Mouse (Mus musculus): Measurements from ENCODE around the gene Pkdcc. TPM values are rescaled to one million over a fixed set of nuclear protein-coding genes. Genes with fewer than 3 reads are reported as not detected.

Gene Pkdcc
- polyA plus RNA-seq, 1 experiment from 2014 or later, result 10.8 TPM

DNA sequence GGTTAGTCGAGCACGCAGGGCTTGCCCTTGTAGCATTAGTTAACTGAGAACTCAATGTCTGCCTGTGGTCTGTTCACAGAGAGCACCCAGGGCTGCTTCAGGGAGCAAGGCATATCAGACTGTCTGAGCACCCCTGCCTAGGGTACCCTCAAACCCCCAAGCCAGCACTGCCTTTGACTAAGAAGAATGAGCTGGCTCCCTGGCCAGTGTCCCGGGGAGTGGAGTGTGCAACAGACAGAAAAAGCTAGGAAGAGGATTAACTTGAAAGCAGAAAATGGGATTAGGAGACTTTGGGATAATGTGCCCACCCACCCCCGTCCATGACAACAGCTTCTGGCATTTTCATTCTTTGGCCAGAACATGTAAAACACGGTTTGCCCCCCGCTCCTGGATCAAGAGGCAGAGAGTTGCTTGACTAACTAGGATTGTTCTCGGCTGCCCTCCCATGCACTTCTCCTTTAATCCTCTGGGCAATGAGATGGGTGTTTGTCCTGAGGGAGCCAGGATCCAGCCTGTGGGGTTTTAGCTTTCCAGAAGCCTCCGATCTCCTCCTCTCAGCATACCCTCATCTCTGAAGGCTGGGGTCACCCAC, 11.4 kb downstream of the Pkdcc start:
- no peaks in the 10 kb centered on the region for H3K9me3 ChIP-seq
- peaks cover 36% of the 10 kb centered on the region for H3K4me1 ChIP-seq
- H3K4me2 ChIP-seq, result no peak overlapping the region
- 30% methylated on average over 8 of the region's 8 CpGs for WGBS
- H3K9ac ChIP-seq, result no peak overlapping the region
- ATAC-seq (ENCODE audit: low FRiP score), result no peak
- H3K27ac ChIP-seq, result no peak overlapping the region
- peaks cover 20% of the 10 kb centered on the region; the same call in 1 of the 2 replicates for H3K27me3 ChIP-seq
- no peak overlapping the region for H3K4me3 ChIP-seq (replicated peaks)
- peaks cover 37% of the 10 kb centered on the region for H3K36me3 ChIP-seq (replicated peaks)

DNA sequence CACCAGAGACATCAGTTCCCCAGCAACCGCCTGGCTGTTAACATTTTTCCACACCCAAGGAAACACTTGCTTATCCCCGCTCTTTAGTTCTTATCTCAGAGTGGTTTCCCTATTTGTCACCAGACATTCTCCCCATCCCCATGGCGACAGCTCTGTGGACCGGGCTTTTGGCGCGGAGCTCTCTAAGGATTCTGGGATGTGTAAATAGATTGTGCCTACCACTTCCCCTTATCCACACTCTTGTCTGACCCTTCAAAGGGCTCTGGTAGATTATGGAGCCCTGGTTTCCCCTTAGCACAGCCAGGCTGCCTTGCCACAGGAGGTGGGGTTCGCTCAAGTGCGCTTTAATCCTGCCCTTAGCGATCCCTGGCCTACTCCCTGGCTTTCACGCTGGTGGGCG, 16.3 kb downstream of the Pkdcc start:
- H3K4me2 ChIP-seq, result no peak overlapping the region
- H3K27me3 ChIP-seq, result 0 out of 2 replicates have a peak, but pooled peaks cover 5% of the 10 kb centered on the region
- WGBS, result 75% methylated on average over 11 of the region's 11 CpGs
- H3K4me3 ChIP-seq (replicated peaks), result no peak overlapping the region
- H3K9me3 ChIP-seq, result no peaks in the 10 kb centered on the region
- H3K36me3 ChIP-seq (replicated peaks), result no peaks in the 10 kb centered on the region
- ATAC-seq (ENCODE audit: low FRiP score), result no peak
- peaks cover 11% of the 10 kb centered on the region; the same call in 1 of the 2 replicates for H3K4me1 ChIP-seq
- no peak overlapping the region for H3K27ac ChIP-seq
- H3K9ac ChIP-seq, result no peak overlapping the region

DNA sequence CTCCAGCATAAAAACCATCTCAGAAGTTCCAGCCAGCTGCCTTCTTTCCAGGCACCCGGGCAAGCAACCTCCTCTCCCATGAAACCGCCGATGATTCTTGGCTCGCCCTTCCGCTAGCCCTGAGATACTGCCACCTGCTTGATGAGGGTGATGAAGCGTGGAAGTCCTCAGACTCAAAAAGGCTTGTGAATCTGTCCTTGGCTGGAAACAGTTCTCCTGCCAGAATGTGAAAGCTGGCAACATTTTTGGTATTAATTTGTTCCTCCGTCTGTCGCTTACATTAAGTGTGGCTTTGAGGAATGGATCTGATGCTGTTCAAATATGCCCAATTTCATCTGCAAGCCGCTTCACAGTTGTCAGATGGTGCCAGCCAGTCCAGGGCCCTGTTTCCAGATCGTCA, 20.1 kb downstream of the Pkdcc start:
- 92% methylated on average over 10 of the region's 10 CpGs for WGBS
- ATAC-seq (ENCODE audit: low FRiP score), result no peak
- H3K4me3 ChIP-seq (replicated peaks), result no peak overlapping the region

DNA sequence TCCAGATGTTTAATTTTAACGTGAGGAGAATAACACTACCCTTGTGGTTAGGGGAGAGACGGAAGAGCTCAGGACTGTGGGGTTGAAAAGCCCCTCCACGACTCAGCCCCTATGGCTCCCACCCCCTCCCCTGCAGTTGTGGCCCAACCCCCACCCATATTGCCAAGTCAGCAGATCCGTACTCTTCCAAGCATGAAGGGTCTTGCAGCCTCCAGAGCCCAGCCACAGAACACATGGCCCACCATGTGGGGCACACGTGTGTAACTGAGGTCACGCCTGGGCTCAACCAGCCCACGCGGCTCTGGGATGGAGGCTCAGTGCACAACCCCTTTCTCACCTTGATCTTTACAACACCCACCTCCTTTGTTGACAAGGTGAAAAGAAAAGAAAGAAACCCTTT, 21.1 kb downstream of the Pkdcc start:
- no peaks in the 10 kb centered on the region for H3K9me3 ChIP-seq
- no peak for ATAC-seq (ENCODE audit: low FRiP score)
- 87% methylated on average over 8 of the region's 8 CpGs for WGBS
- no peaks in the 10 kb centered on the region for H3K27me3 ChIP-seq
- H3K9ac ChIP-seq, result no peak overlapping the region
- H3K27ac ChIP-seq, result no peak overlapping the region
- no peak overlapping the region for H3K4me3 ChIP-seq (replicated peaks)
- no peak overlapping the region for H3K4me2 ChIP-seq
- H3K36me3 ChIP-seq (replicated peaks), result no peaks in the 10 kb centered on the region
- H3K4me1 ChIP-seq, result peaks cover 5% of the 10 kb centered on the region

More for the DNA sequence above, 20.1 kb downstream of the Pkdcc start:
- Histone ChIP-seq H3K4me1 (peaks cover 7% of the 10 kb centered on the region), H3K27ac (no peak overlapping the region), H3K4me2 (no peak overlapping the region), H3K27me3 (no peaks in the 10 kb centered on the region), H3K36me3 (replicated peaks) (no peaks in the 10 kb centered on the region), H3K9me3 (no peaks in the 10 kb centered on the region), H3K9ac (no peak overlapping the region)

DNA sequence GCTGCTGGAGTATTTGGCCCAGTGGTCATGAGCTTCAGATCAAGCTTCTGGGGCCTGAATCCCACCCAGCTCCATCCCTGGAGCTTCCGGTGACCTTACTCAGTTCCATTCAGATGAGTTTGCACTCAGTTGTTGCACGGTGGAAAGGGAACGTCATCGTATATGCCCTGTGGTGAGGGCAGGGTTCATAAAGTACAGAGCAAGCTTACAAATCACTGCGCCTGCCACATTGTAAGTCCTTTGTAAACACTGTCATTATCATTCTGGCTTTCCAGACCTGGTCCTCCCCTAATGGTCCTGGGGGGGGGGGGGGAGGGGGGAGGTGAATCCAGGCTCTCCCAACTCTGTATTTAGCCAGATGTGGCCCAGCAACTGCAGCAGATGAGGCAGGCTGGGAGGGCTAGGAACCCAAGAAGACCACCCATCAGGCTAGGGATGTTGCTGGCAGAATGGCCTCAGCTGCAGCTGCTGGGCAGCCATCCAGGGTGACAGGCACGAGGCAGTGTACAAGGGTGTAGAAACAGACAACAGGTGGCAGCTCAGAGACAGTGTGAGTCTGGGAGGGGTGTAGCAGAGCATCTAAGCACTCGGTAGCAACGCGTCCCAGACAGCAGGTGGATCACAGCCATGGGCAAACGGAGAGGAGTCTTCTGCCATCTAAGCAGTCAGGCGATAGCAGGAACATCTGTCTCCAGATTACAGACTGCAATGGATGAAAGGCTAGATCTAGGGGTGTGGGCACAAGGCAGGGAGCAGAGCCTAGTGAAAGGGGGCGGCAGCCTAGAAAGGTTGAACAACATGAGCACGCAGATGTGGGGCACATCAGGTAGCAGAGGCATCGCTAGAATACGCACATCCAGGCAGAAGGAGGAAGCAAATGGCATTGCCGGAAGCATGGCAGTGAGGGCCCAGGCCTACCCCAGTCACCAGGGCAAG, 23.3 kb downstream of the Pkdcc start:
- H3K27ac ChIP-seq, result no peak overlapping the region
- no peaks in the 10 kb centered on the region for H3K9me3 ChIP-seq
- no peak overlapping the region for H3K4me2 ChIP-seq
- H3K4me3 ChIP-seq (replicated peaks), result no peak overlapping the region
- H3K36me3 ChIP-seq (replicated peaks), result no peaks in the 10 kb centered on the region
- ATAC-seq (ENCODE audit: low FRiP score), result peak; percentile 49; the same call in 1 of the 2 replicates
- H3K9ac ChIP-seq, result no peak overlapping the region
- 81% methylated on average over 16 of the region's 16 CpGs for WGBS
- no peaks in the 10 kb centered on the region for H3K27me3 ChIP-seq
- peaks cover 4% of the 10 kb centered on the region; the same call in 1 of the 2 replicates for H3K4me1 ChIP-seq

DNA sequence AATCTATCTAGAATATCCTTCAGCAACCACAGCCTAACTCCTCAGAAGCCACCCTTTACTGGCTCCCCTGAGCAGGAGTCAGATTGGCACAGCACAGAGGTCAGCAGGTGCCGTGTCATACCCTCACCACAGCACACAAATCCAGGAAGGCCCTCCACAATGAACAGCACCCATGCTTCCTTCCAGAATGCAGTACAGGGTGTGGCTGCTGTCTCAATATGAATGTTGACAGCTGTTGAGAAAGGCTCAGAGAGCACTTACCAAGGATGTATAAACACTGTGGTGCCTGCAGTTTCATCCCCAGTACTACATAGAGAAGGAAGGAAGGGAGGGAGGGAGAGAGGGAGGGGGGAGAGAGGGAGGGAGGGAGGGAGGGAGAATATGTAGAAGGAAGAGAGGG, 29.4 kb downstream of the Pkdcc start:
- no peak overlapping the region for H3K27ac ChIP-seq
- no peaks in the 10 kb centered on the region for H3K36me3 ChIP-seq (replicated peaks)
- no peak overlapping the region for H3K4me3 ChIP-seq (replicated peaks)
- H3K4me1 ChIP-seq, result no peaks in the 10 kb centered on the region; the same call in 1 of the 2 replicates
- H3K4me2 ChIP-seq, result no peak overlapping the region
- WGBS, result 79% methylated on average over 1 of the region's 1 CpGs
- no peak for ATAC-seq (ENCODE audit: low FRiP score)
- no peak overlapping the region for H3K9ac ChIP-seq
- H3K9me3 ChIP-seq, result no peaks in the 10 kb centered on the region
- no peaks in the 10 kb centered on the region; the same call in 1 of the 2 replicates for H3K27me3 ChIP-seq

DNA sequence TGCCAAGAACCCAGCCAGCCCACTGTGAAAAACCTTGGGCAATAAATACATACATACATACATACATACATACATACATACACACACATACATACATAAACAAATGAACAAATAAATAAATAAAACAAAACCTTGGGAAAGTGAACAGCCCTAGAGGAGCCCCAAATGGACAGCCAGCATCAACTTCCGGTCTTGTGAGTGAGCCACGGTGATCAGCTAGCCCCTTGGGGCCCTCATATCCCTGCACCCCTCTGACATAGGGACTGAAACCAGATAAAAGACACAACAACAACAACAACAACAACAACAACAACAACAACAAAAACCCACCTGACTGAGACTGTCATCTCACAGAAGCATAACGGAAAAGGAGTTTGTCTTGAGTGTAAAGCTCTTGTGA, 30.4 kb downstream of the Pkdcc start:
- no peaks in the 10 kb centered on the region; the same call in 1 of the 2 replicates for H3K27me3 ChIP-seq
- H3K4me2 ChIP-seq, result no peak overlapping the region
- H3K9me3 ChIP-seq, result no peaks in the 10 kb centered on the region
- H3K36me3 ChIP-seq (replicated peaks), result no peaks in the 10 kb centered on the region
- 83% methylated on average over 3 of the region's 3 CpGs for whole genome bisulfite sequencing
- no peak overlapping the region for H3K4me3 ChIP-seq (replicated peaks)
- ATAC-seq (ENCODE audit: low FRiP score), result no peak
- no peak overlapping the region for H3K27ac ChIP-seq
- no peaks in the 10 kb centered on the region; the same call in 1 of the 2 replicates for H3K4me1 ChIP-seq
- no peak overlapping the region for H3K9ac ChIP-seq

DNA sequence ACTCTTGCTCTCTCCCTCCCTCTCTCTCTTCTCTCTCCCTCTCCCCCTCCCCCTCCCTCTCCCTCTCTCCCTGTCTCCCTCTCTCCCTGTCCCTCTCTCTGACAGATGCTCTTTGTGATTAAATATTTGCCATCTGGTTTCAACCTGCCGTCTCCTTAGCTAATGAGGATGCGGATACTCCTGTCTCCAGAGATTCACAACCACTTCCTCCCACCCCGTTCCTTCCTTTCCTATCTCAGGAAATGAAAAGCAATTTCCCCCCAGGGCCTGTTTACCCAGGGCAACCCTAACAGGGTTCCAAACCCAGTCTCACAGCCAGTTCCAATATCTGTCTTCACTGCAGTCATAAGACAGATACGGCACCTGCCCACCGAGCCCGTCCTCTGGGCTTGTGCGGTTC, 31.0 kb downstream of the Pkdcc start:
- H3K27me3 ChIP-seq, result no peaks in the 10 kb centered on the region; the same call in 1 of the 2 replicates
- peak; percentile 17; the same call in 1 of the 2 replicates for ATAC-seq (ENCODE audit: low FRiP score)

DNA sequence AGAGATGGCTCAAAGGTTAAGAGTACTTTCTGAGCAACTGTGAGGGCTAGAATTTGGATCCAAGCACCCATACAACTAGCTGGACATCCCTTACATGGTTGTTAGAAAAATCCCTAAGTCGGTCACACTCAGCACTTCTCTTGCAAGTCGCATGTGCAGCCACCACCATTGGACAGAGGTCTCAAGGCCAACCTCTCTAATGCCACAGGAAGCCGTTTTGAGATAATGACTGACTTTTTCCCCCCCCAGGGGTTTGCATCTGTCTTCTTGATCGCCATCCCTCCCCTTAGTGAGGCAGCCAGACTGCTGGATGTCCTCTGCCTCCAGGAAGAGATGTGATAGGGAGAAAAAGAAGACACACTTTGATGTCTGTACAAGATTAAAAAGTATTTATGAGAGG, 32.1 kb downstream of the Pkdcc start:
- Histone ChIP-seq H3K4me1 (no peaks in the 10 kb centered on the region; the same call in 1 of the 2 replicates), H3K4me3 (replicated peaks) (no peak overlapping the region), H3K9me3 (no peaks in the 10 kb centered on the region), H3K9ac (no peak overlapping the region), H3K4me2 (no peak overlapping the region), H3K27me3 (peaks cover 6% of the 10 kb centered on the region; the same call in 1 of the 2 replicates), H3K27ac (no peak overlapping the region), H3K36me3 (replicated peaks) (no peaks in the 10 kb centered on the region)
- no peak for ATAC-seq (ENCODE audit: low FRiP score)
- WGBS, result 83% methylated on average over 4 of the region's 4 CpGs

More for the DNA sequence above, 31.0 kb downstream of the Pkdcc start:
- H3K9ac ChIP-seq, result no peak overlapping the region
- H3K4me1 ChIP-seq, result no peaks in the 10 kb centered on the region; the same call in 1 of the 2 replicates
- no peak overlapping the region for H3K27ac ChIP-seq
- H3K9me3 ChIP-seq, result no peaks in the 10 kb centered on the region
- H3K36me3 ChIP-seq (replicated peaks), result no peaks in the 10 kb centered on the region
- H3K4me3 ChIP-seq (replicated peaks), result no peak overlapping the region
- no peak overlapping the region for H3K4me2 ChIP-seq
- 63% methylated on average over 7 of the region's 7 CpGs for WGBS

DNA sequence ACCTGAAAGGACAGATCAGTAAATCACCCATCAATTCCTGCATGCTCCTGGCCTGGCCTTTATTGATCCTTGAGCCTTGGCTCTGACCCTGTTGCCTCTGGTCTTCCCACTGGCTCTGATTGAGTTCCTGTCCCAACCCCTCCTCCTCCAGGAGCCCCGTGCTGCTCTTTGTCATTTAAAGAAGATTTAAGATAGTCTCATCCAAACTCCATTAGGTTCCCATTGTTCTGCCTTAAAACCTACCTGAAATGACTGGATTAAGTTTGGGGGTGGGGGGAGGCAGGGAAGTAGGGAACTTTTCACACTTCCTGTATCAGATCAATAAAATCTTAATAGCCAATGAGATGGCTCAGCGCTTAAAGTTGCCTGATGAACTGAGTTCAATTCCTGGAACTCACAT, 33.4 kb downstream of the Pkdcc start:
- no peaks in the 10 kb centered on the region; the same call in 1 of the 2 replicates for H3K4me1 ChIP-seq
- H3K9me3 ChIP-seq, result no peaks in the 10 kb centered on the region
- WGBS, result 40% methylated on average over 2 of the region's 2 CpGs
- H3K4me2 ChIP-seq, result no peak overlapping the region
- H3K4me3 ChIP-seq (replicated peaks), result no peak overlapping the region
- H3K9ac ChIP-seq, result no peak overlapping the region
- H3K27me3 ChIP-seq, result peaks cover 8% of the 10 kb centered on the region; the same call in 1 of the 2 replicates
- H3K27ac ChIP-seq, result no peak overlapping the region
- H3K36me3 ChIP-seq (replicated peaks), result no peaks in the 10 kb centered on the region
- no peak for ATAC-seq (ENCODE audit: low FRiP score)

DNA sequence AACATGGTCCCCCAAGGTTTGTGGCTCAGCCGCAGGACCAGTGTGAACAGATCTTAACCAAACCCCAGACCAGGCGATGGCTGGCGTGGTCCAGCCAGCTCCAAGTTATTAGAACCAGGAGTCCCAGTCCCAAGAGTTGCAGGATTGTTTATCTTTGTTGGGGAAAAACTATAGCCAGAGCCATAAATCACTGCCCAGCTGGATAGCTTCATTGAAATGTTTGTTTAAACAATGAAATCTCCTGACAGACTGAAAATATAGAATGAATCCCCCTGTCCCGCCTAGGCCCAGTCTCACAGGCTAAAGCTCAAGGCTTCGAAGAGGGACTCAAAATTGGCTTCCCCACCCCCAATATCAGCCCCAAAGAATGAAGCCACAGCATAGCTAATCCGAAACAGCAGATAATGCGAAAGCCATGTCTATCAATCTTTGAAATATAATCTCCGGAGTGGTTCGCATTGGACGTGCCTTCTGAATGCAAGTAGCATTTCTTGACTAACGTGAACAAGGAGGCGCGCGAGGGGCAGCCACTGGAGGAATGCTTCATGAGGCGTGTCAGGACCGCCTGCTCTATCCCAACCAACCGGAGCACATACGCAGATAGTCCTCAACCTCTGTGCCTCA, 35.9 kb downstream of the Pkdcc start:
- WGBS, result 85% methylated on average over 18 of the region's 18 CpGs
- no peaks in the 10 kb centered on the region for H3K9me3 ChIP-seq
- no peak overlapping the region for H3K27ac ChIP-seq
- H3K4me2 ChIP-seq, result no peak overlapping the region
- H3K4me3 ChIP-seq (replicated peaks), result no peak overlapping the region
- no peaks in the 10 kb centered on the region; the same call in 1 of the 2 replicates for H3K4me1 ChIP-seq
- H3K9ac ChIP-seq, result no peak overlapping the region
- no peaks in the 10 kb centered on the region for H3K36me3 ChIP-seq (replicated peaks)
- no peak for ATAC-seq (ENCODE audit: low FRiP score)
- H3K27me3 ChIP-seq, result peaks cover 8% of the 10 kb centered on the region; the same call in 1 of the 2 replicates

DNA sequence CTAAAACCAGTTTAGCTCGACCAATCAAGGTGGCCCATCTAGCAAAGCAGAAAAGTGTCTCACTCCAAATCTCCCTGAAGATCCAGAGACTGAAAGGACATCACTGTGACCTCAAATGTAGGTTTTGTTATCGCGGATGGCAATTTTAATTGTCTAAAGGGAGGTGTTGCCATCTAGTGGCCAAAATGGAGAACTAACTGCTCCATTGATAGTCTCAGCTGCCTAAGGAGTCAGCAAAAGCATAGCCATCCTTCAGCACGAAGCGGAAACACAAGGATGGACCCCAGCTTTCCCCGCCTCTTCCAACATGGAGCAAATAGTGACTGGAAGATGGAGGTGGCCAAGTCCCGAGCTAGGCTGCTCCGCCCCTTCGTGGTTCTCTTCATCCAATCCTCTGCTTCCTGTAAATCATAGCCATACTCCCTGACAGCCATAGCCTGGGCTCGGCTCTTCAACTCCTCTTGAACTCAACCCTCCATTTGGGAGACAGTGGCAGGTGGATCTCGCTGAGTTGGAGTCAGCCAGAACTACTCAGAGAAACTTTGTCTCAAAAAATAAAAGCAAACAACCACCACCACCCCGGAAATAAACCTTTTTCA, 38.1 kb downstream of the Pkdcc start:
- Histone ChIP-seq H3K4me3 (replicated peaks) (no peak overlapping the region), H3K9ac (no peak overlapping the region), H3K4me1 (no peaks in the 10 kb centered on the region), H3K4me2 (no peak overlapping the region), H3K36me3 (replicated peaks) (no peaks in the 10 kb centered on the region), H3K9me3 (no peaks in the 10 kb centered on the region), H3K27me3 (0 out of 2 replicates have a peak, but pooled peaks cover 8% of the 10 kb centered on the region), H3K27ac (no peak overlapping the region)
- 28% methylated on average over 12 of the region's 12 CpGs for WGBS
- ATAC-seq (ENCODE audit: low FRiP score), result peak; percentile 72
